Mouse (Mus musculus) heart, adult 8-10 months (tissue): ENCODE data around the gene Gm20715. TPM values are rescaled to one million over a fixed set of nuclear protein-coding genes. Genes with fewer than 3 reads are reported as not detected.
"Not testable (repeated sequence)": the region's sequence is repeated elsewhere in the genome, so short reads cannot be mapped to it uniquely, and the experiment has no call there.

Source experiments
- DNase-seq: peaks from one replicate; pipeline ENCODE4 v3.0.0; 2022; ENCODE audit warnings: low spot score
- total RNA-seq, 4 experiments: library from RNA; stranded (reverse); gene quantifications; 2 replicates each; pipeline ENCODE4 v1.2.4; 2022

Gm20715 gene
- total RNA-seq = not detected

DNA sequence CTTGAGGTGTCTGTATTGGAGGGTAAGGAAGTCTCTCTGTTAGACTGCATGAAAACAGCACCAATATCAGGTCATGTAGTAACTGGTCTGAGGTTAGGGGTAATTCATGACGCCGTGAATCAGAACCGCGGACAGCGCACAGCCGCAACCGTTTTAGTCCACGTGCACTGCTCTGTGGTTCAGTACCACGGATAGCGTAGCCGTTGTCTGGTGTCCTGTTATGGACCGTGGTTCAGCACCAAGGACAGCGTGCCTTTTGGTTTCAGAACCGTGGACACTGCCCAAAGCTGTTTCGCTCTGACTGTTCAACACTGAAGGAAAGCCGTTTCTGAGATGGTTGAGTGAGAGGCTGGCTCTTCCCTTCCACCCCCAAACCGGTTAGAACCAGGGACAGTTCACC, at the start of gene Gm20715:
Gene Gm20715, plus strand, starts transcription at position 235 of the 400 bp plus-strand sequence.
- peak; percentile 91 for DNase-seq

DNA sequence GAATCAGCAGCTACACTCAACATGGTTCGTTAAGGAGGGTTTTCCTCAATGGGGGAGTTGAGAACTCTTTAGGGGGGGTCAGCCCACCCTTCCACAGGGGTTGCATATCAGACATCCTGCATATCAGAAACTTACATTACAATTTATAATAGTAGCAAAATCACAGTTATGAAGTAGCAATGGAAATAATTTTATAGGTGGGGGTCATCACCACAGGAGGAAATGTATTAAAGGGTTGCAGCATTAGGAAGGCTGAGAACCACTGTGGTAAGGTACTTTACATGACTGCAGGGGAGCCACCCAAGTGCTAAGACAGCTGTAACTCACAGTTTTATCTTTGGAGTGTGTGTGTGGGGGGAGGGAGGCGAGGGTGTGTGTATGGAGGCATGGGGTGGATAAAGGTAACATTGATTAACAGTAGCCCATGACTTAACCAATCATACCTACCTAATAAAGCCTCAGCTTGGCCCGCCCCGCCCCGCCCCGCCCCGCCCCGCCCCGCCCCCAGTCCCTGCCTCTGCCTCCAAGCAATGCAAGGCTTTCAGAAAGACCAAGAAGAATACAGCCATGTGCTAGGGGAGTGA, 49.5 kb upstream of the Gm20715 start:
- no peak for DNase-seq

DNA sequence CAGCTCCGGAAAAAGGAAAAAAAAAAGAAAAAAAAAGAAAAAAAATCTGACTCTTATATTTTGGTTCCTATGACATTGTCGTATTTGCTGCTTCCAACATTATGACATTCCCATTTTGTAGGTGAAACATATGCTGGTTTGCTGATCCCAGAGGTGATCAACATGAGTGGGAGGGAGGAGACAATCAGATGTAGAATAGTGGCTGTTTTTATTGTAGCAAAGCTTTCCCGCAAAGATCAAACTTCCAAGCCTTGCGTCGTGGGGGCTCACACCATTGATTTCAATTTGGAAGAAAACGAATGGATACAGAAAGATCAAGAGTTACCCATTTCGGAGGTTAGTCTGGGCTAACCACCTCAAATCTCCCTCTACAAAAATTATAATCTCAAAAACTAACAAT, 48.3 kb upstream of the Gm20715 start:
- DNase-seq = no peak

DNA sequence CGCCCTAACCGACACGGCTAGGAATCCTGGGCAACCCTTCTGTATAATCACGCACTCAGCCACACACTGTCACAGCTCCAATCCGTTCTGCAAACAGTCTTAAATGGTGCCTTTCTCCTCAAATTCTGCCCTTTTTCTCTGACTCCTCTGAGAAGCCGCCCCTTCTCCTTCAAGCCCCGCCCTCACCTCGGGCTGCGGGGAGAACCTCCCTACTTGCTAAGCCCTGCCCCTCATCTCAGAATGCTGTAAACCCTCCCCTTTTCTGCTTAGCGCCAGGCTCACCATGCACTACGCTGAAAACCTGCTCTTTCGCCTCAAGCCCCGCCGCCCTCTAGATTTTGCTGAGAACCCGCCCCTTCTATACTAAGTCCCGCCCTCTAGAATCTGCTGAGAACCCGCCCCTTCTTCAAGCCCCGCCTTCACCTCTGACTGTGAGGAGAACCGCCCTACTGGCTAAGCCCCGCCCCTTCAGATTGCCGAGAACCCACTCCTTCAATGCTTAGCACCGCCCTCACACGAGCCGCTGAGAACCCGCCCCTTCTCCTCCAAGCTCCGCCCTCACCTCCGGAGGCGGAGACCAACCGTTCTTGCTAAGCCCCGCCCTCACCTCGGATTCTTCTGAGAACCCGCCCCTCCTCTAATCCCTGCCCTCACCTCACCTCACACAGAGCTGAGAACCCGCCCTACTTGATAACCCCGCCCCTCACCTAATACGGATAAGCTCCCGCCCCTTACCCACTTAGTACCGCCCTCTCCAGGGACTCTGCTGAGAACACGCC, 47.6 kb upstream of the Gm20715 start:
- DNase-seq = peak; percentile 98

DNA sequence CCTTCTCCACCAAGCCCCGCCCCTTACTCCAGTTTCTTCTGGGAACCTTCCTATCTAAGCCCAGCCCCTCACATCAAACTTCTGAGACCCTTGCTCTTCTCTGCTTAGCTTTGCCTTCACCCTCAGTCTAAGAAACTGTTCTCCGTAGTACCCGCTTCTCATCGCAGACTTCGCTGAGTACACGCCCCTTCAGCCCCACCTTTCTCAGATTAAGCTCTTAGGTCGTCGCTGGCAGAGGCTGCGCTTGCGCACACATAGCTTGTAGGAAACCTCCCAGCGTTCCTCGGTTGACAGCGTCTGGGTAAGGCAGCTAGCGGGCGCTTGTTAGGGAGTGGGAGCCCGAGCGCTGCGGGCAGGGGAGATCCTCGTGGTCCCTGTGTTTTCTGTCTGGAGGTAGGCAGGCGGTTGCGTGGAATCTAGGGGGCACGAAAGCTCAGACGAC, 47.0 kb upstream of the Gm20715 start, which contains the start of gene Zfp78:
Gene Zfp78, plus strand, starts transcription at position 234 of the 442 bp plus-strand sequence.
- no peak for DNase-seq

DNA sequence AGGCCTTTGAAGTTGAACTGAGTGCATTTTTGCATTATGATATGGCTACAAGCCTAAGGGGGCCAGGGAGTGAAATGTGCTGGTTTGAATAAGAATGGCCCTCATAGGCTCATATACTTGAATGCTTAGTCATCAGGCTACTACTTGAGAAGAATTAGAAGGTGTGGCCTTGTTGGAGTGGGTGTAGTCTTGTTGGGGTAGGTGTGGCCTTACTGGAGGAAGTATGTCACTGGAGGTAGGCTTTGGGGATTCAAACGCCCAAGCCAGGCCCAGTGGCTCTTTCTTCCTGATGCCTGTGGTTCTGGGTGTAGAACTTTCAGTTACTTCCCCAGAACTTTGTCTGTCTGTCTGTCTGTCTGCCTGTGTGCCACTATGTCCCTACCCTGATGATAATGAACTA, 45.3 kb upstream of the Gm20715 start:
- DNase-seq = no peak

DNA sequence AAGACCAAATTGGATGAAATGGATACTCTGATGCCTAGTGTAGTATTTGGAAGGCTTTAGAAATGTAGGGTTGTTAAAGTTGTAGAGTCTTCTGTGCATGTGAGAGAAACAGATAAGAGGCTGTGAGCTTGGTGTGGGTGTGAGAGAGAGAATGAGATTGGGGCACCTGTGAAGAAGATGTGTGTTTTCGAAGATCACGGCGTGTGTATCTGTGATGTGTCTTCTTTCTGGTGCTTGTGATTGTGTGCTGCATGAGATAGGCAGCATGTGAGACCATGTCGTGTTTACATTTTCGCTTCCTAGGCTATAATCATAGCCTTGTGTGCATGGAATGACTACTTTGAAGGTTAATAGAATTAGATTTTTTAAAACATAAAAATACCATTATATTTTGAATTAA, 42.9 kb upstream of the Gm20715 start:
- DNase-seq = no peak

DNA sequence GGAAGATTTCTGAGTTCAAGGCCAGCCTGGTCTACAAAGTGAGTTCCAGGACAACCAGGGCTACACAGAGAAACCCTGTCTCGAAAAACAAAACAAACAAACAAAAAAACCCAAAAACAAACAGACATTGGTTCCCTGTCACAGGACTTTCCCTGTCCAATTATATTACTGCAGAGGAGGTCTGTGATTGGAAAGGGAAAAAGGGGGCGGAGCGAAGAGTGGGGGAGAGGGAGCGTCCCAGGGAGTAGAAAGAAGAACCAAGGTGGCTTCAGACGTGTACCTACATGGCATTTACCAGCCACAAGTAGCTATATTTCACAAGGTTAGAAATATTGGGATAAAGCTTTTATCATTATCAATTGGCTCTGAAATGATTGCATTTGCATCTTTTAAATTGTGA, 41.9 kb upstream of the Gm20715 start:
- DNase-seq = not testable (repeated sequence)

DNA sequence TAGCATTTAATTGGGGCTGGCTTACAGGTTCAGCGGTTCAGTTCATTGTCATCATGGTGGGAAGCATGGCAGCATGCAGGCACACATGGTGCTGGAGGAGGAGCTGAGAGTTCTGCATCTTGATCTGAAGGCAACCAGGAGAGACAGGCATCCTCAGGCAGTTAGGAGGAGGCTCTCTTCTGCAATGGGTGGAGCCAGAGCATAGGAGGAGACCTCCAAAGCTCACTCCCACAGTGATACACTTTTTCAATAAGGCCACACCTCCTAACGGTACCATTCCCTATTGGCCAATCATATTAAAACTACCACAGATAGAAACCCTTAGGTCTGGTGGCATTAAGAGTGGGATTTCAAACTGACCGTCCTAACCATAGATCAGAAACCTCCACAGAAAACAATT, 40.6 kb upstream of the Gm20715 start:
- DNase-seq = no peak

DNA sequence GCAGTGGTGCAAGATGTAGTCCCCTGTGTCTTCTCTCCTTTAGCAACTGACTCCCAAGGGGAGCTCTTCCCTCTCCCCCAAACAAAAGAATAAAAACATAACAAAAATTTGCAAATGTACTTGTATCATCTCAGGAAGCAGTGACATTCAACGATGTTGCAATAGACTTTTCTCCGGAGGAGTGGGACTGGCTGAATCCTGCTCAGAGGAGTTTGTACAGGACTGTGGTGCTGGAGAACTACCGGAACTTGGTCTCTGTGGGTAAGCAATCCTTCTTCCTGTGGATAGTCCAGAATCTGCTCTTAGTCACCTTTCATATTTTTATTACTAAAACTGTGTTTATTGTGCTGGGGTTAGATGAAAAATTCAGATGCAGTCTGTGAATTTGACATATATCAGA, 37.1 kb upstream of the Gm20715 start:
- no peak for DNase-seq

DNA sequence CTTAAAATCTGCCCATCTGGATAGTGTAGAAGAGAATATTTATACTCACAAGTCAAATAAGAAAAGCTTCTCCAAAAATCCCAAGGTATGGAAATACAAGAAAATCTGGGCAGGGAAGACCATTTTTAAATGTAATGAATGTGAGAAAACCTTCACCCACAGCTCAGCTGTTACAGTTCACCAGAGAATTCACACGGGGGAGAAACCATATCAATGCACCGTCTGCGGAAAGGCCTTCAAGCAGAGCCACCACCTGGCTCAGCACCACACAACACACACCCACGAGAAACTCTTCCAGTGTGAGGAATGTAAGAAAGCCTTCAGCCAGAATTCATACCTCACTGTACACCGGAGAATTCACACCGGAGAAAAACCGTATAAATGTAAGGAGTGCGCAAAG, 31.6 kb upstream of the Gm20715 start:
- no peak for DNase-seq

DNA sequence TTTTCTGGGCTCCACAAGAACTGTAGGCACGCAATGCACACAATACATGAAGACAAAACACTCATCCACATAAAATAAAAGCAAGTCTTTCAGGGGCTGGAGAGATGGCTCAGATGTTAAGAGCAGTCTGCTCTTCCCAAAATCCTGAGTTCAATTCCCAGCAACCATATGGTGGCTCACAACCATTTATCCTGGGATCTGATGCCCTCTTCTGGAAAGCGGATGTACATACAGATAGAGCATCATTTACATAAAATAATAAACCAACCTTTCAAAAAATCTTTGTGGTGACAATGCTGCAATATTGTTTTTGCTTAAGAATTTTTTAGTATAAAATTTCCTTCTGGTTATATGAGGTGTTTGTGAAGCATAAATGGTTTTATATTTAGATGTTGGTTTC, 28.6 kb upstream of the Gm20715 start:
- no peak for DNase-seq

DNA sequence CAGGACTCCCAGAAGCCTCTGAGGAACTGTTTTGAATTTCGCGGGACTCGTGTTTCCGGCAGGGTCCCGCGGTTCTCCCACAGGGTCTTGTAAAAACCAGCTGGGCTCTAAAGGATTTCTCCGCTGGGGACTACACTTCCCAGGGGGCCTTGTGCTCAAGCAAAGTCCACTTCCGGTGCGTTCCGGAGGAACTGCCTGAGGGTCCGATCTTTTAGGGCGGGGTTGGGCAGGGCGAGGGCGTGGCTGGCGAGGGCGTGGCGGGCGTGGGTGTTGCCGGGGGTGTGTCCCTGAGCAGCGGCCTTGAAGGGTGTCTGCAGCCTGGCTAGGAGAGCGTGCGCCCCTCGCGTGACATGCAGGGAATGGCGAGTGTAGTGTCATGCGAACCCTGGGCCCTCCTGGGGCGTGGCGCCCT, 27.0 kb upstream of the Gm20715 start, which contains the start of gene Zfp28:
Gene Zfp28, plus strand, starts transcription at position 252 of the 412 bp plus-strand sequence.
- DNase-seq = peak; percentile 93

DNA sequence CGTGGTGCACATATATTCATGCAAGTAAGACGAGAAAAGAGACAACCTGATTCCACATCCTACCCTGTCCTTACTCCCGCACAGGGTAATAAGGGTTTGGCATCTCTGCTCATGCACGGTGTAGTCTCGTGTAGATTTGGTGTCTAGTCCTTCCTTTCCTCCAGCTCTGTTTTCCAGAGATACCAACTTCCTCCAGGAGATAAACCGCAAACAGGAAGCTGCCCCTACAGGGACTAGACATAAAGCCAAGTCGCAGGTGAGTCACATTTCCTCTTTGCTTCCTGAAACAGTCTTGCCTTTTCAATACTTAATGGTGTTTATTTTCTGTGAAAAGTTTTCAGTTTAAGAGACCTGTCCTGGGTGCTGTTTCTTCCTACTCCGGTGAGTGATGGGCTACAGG, 26.1 kb upstream of the Gm20715 start:
- no peak for DNase-seq

DNA sequence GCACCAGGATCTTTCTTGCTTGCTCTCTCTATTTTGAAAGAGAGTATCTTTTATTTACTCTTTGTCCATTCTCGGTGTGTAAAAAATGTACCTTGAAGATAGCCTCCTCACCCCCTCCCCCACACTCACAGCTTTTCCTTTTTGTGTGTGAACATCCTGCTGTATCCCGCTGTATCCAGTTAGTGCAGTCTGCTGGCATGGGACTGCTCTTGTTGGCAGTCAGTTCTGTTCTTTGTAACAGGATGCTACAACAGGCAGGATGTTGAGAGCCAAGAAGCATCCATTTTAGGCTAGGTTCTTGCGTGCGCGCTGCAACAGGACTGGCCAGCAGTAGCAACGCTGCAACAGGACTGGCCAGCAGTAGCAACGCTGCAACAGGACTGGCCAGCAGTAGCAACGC, 23.1 kb upstream of the Gm20715 start:
- peak; percentile 48 for DNase-seq

DNA sequence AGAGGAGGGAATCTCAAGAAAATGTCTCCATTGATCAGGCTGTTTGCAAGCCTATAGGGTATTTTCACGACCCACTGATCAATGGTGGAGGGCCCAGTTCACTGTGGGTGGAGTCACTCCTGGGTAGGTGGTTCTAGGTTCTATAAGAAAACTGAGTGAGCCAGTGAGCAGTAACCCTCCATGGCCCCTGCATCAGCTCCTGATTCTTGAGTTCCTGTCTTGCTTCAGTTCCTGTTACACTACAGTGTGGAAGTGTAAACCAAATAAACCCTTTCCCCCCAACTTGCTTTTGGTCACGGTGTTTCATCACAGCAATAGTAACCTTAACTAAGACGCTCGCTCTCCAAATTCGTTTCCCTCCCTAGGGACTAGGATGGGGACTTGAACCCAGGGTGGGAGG, 21.1 kb upstream of the Gm20715 start:
- DNase-seq = no peak

DNA sequence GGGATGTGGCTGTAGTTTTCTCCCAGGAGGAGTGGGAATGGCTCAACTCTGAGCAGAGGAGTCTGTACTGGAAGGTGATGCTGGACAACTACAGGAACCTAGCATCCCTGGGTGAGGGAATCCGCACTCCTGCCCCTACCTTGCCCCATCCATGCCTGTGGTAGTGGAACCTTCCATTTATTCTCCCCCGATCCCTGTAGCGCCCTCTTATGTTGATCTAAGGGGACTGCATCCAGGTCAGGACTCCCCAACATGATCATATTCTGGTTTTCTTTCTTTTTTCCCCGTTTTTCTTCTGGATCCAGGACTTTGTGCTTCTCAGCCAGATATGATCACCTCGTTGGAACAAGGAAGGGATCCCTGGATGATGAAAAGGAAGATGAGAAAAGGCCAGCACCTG, 20.6 kb upstream of the Gm20715 start:
- DNase-seq = no peak

DNA sequence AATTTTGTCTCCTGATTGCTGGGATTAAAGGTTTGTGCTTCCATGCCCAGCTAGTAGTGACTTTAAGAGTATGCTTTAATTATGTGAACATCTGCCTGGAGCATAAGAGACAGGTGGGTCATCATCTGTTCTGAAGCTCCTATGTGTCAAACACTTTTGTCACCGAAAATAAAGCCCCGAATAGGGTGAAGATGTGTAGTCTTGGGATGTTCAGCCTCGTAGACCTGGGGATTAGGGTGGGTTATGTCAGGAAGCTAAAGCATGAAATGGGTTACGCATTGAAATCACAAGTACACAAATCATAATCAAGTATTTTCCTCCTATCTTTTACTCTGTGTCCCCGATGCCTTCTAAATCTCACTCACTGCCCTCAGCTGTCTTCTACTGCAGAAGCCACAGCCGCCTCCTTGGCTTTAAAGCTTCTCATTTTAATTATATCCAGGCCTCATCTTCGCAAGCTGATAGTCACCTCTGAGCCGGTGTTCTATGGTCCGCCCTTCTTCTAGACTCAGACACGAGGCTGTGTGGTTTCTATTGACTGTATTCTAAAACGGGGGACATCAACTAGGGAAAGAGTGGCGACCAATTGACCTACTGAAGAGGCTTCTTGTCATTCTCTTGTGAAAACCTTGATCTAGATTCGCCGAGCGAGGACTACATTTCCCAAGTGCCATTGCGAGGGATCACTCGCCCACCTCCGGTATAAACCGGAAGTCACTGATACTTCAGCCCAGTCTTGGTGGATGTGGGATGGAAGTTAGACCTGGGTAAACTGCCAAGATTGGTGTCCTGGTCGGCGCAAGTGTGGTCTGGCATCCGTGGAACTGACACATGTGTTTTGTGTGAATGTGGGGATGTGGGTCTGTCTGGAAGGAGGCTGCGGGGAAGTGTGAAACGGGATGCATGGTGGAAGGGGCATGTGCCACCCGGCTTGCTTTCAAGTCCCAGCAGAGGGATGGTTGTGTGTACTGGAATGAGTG, 11.8 kb upstream of the Gm20715 start, which contains the start of gene Smim17:
Gene Smim17, plus strand, starts transcription at position 720 of the 980 bp plus-strand sequence.
- peak; percentile 17 for DNase-seq

DNA sequence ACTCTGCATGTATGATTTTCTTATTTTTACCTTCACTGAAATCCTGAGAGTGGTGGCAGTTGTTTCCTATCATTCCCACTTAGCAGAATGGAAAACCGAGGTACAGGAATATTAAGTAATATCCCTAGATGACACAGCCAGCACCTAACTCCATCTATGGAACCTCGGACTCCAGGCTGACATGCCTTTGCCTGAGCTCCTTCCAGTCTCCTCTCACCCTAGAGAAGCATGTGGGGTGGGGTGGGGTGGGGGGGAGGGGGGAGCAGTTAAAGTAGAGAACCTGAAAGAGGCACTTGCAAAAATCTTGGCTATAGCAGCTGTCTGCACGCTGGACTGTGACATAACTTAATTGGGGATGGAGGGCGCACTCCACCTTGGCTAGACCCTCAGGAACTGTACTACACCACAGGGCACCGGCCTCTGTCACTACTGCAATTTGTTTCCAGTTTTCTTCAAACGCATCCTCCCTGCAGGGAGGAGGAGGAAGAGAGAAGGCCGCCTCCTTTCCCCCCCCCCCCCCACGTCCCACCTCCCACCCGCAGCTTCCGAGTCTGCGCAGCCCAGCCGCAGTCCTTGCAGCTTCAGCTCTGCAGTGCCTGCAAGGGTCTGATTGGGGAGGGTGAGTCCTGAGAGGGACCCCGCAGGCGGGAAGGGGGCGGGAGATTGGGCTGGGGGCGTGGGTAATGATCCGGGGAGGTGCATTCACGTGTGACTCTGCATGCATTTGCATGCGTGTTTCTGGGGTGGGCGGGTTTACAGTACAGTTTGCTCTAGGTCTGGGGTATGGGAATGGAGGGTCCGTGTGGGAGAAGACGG, 4.8 kb downstream of the Gm20715 start:
- no peak for DNase-seq

DNA sequence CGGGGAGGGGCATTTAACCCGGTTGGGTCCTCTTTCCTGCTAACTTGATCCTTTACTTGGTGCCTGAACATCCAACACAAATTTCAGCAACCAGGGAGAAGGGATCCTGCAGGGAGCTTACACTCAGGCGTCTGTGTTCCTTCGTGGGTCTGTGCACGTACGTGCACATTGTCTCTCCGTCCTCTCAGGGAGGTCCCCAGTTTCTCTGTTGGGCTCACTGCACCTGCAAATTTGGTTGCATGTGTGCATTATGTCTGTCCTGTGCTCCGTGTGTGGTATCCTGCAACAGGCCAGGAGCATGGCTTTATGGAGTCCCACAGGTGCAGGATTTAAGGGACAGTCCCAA, 5.3 kb downstream of the Gm20715 start:
- no peak for DNase-seq

DNA sequence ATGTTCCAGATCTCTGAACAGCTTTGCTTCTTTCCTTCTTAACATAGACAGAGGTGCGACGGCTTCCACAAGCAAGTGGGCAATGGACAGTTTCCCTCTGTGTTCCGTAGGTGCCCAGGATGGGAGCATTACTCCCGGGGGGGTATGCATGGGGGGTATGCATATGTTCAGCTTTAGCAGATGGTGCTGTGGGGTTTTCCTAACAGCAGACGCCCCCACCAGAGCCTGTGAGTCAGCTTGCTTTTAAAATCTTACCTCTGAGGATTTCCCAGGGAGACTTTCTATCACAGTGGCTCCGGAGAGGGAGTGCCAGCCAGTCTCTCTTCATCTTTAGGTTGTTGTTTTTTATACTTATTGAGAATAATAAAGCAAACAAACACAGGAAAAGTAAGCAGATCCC, 9.8 kb downstream of the Gm20715 start:
- no peak for DNase-seq
